Mouse (Mus musculus) liver, postnatal 0 days (tissue): ENCODE results near the gene Lactbl1.

Experiments
- CTCF ChIP-seq: sonication (generic); IDR thresholded peaks from 2 replicates; pipeline ENCODE4 v1.5.1; 2016; ENCODE audit warnings: antibody characterized with exemption, low read depth
- EP300 ChIP-seq: IDR thresholded peaks from 2 replicates; pipeline ENCODE4 v1.6.1; 2016; ENCODE audit warnings: antibody characterized with exemption, low read depth, mild to moderate bottlenecking

- no peak for TF ChIP-seq CTCF
- no peak for TF ChIP-seq EP300
These were observed 20.9 kb upstream of the Lactbl1 start for GRCm38 (mm10) chr4:136601476-136601875.
